Mouse (Mus musculus) spleen, adult 10 weeks (tissue): Measurements from ENCODE around the gene Ptprcap. TPM values are rescaled to one million over a fixed set of nuclear protein-coding genes. Genes with fewer than 3 reads are reported as not detected.

Source experiments
- polyA plus RNA-seq: library from polyadenylated mRNA; stranded (reverse); fragments of 350-450 nt; fragmentation: Illumina TruSeq; extraction: RNeasy Lipid Tissue Mini Kit (QIAGEN cat#74804); gene quantifications from one replicate; pipeline ENCODE4 v1.2.3, GENCODE M21; 2015; ENCODE audit warnings: low replicate concordance; ENCODE audit not compliant: insufficient read depth

Ptprcap gene
- polyA plus RNA-seq: 73.4 TPM

DNA sequence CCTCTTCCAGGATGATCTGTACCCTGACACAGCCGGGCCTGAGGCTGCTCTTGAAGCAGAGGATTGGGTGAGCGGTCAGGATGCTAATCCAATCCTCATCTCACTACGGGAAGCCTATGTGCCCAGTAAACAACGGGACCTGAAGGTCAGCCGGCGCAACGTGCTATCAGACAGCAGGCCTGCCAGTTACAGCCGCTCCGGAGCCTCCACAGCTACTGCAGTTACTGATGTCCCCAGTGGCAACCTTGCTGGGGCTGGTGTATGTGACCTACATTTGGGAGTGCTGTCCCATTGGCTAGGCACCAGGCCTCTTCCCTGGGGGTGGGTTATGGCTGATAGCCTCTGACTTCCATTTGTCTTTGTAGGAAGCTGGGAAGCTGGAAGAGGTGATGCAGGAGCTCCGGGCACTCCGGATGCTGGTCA, at the start of gene Ptprcap:
Ptprcap (plus strand) TSS at position 373 of the 423 bp plus-strand sequence.

DNA sequence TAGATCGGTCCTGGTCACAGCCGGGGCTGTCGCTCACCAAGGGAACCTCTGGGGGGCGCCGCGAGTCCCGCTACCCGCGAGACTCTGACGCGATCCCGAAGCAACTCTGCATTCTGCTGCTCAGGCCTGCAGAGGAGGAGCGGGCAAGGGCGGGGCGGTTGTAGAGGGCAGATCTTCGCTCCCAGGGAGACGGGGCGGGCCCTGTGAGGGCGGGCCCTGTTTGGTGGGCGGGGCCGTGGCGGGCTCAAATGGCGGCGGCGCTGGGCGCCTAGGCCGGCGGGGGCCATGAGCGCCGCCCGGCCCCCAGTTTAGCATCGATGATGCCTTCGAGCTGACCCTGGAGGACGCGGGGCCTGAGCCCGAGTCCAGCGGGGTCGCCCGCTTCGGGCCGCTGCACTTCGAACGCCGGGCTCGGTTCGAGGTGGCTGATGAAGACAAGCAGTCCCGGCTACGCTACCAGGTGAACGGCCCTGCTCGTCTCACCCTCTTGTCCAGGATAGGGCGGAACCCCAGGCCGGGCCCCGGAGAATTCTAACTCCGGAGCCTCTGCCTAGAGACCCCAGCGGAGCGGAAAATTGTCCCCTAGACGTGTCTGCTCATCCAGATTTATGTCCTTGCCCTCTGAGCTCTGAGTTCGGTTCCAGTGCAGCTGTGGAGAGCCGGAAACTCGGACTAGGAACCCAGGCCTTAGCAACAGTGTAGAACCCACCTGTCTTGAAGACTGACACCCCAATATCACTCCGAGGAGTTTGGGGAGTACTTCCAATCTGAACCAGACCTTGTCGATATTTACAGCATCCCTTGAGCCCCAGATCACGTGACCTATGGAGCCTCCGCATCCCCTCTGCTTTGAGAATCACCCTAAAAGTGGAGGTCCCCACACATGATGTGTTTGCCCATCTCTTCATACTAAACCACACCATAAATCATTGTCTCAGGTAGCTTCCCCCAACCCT, 27.4 kb upstream of the Ptprcap start, which contains the start of gene Aip:
Aip (minus strand) TSS at position 118 of the 956 bp plus-strand sequence.

GRCm38 (mm10) chr19:4139446-4139845, 14.0 kb upstream of the Ptprcap start, which contains the start of gene Gpr152:
Gpr152 (plus strand) TSS chr19:4139787.

GRCm38 (mm10) chr19:4143759-4144268, 9.6 kb upstream of the Ptprcap start, which contains the start of gene Cabp4:
Cabp4 (minus strand) TSS chr19:4144033.

DNA sequence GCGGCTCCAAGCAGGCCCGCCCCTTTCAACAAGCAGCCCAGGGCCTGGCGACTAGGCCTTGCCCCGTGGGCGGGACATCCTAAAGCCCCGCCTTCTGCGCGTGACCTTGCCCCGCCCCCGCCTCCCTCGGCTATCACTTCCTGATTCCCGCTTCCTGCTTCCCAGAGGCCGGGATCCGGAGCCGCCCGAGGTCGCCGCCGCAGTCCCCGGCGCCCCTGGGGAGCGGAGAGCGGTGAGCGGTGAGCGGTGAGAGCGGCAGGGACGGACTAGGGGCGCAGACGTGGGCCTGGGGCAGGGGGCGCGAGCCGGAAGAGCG, 5.0 kb upstream of the Ptprcap start, which contains the start of gene Coro1b:
Coro1b (plus strand) TSS at position 129 of the 316 bp plus-strand sequence.

GRCm38 (mm10) chr19:4162646-4163542, 9.5 kb downstream of the Ptprcap start, which contains the start of gene Rps6kb2:
Rps6kb2 (minus strand) TSS chr19:4163354.

GRCm38 (mm10) chr19:4175368-4175947, 22.1 kb downstream of the Ptprcap start, which contains the start of gene Carns1:
Carns1 (minus strand) TSS chr19:4175479.

DNA sequence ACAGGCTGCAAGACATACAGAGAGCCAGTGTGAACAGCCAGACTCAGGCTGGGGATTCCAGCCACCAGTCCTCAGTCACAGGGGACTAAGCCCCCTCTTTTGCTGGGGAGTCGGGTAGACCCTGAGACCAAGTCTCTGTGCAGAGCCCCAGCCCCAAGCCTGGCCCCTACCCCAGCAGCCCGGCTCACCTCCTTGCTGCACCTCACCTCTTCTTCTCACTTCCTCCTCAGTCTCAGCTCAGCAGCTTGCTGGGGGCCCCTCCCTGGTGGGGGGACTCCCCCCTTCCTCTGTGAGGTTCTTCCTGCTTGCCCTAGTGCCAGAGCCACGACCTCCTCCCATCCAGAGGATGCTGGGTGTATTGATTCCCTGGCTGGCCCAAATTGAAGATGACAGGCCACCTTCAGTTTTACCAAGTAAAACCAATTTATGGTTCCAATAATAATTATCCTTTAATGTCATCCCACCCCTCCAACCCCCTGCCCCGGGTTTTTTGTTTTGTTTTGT, 37.5 kb downstream of the Ptprcap start, which contains the start of gene Tbc1d10c:
Tbc1d10c (minus strand) TSS at position 454 of the 504 bp plus-strand sequence.

DNA sequence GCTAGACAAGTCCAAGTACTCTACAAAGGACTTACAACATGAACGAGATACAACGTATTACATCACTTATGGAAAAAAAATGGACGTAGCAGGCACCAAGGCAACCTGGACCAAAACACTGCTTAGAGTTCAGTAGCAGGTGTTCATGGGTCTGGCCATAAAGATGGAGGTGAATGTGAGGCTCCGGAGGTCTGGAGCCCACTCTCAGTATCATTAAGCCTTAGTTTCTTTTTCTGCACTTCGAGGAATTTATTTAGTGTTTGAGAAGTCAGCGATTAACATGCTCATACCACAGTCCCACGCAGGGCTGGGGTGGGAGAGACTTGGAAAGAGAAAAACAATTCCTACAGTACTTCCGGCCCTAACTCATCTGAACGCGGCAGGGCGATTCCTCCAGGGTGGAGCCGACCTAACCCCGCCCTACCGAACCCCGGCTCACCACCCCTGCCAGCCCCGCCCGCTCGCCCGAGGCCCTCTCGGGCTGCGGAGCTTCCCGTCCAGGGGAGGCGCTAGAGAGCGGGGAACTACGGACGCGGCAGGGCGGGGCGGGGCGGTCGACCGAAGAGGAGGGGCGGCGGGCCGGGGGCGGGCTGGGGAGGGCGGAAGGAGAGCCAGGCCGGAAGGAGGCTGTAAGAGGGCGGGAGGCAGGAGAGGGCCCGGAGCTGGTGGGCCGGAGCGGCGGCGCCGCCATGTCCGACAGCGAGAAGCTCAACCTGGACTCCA, 38.3 kb downstream of the Ptprcap start, which contains the start of gene Ppp1ca:
Ppp1ca (plus strand) TSS at position 538 of the 723 bp plus-strand sequence.

GRCm38 (mm10) chr19:4201291-4201909, 48.0 kb downstream of the Ptprcap start, which contains the start of gene Rad9a:
Rad9a (minus strand) TSS chr19:4201662.

Other genes with a start within 250 kb of the Ptprcap start
- 55.5 TPM for gene Tcirg1, start 246.5 kb upstream of the Ptprcap start, polyA plus RNA-seq
- gene Ndufs8, start 240.8 kb upstream of the Ptprcap start, polyA plus RNA-seq: 42.9 TPM
- 10.8 TPM for gene Aldh3b1, start 223.8 kb upstream of the Ptprcap start, polyA plus RNA-seq
- gene Unc93b1, start 218.4 kb upstream of the Ptprcap start, polyA plus RNA-seq: 210 TPM
- not detected for gene Aldh3b3, start 195.0 kb upstream of the Ptprcap start, polyA plus RNA-seq
- not detected for gene Aldh3b2, start 181.3 kb upstream of the Ptprcap start, polyA plus RNA-seq
- 2.4 TPM for gene Acy3, start 167.0 kb upstream of the Ptprcap start, polyA plus RNA-seq
- not detected for gene Tbx10, start 160.9 kb upstream of the Ptprcap start, polyA plus RNA-seq
- 4.0 TPM for gene Nudt8, start 153.0 kb upstream of the Ptprcap start, polyA plus RNA-seq
- 3.0 TPM for gene Gm49405, start 153.0 kb upstream of the Ptprcap start, polyA plus RNA-seq
- gene Doc2g, start 150.3 kb upstream of the Ptprcap start, polyA plus RNA-seq: 3.4 TPM
- 41.0 TPM for gene Ndufv1, start 140.8 kb upstream of the Ptprcap start, polyA plus RNA-seq
- gene Gstp1, start 115.6 kb upstream of the Ptprcap start, polyA plus RNA-seq: 108 TPM
- 5.3 TPM for gene Gstp2, start 107.6 kb upstream of the Ptprcap start, polyA plus RNA-seq
- gene Gstp3, start 94.0 kb upstream of the Ptprcap start, polyA plus RNA-seq: 9.2 TPM
- gene Cabp2, start 72.0 kb upstream of the Ptprcap start, polyA plus RNA-seq: not detected
- 46.1 TPM for gene Cdk2ap2, start 56.4 kb upstream of the Ptprcap start, polyA plus RNA-seq
- 39.9 TPM for gene Pitpnm1, start 53.6 kb upstream of the Ptprcap start, polyA plus RNA-seq
- gene Aip, start 27.7 kb upstream of the Ptprcap start, polyA plus RNA-seq: 28.1 TPM
- 0.10 TPM for gene Gpr152, start 13.8 kb upstream of the Ptprcap start, polyA plus RNA-seq
- gene Cabp4, start 9.6 kb upstream of the Ptprcap start, polyA plus RNA-seq: 6.4 TPM
- 285 TPM for gene Coro1b, start 5.0 kb upstream of the Ptprcap start, polyA plus RNA-seq
- gene Rps6kb2, start 9.8 kb downstream of the Ptprcap start, polyA plus RNA-seq: 27.8 TPM
- 35.2 TPM for gene Carns1, start 21.9 kb downstream of the Ptprcap start, polyA plus RNA-seq
- 187 TPM for gene Tbc1d10c, start 37.7 kb downstream of the Ptprcap start, polyA plus RNA-seq
- gene Ppp1ca, start 38.5 kb downstream of the Ptprcap start, polyA plus RNA-seq: 364 TPM
- gene Rad9a, start 48.1 kb downstream of the Ptprcap start, polyA plus RNA-seq: 41.7 TPM
- gene Clcf1, start 60.6 kb downstream of the Ptprcap start, polyA plus RNA-seq: 57.2 TPM
- gene AC109138.7, start 60.8 kb downstream of the Ptprcap start, polyA plus RNA-seq: not detected
- 91.3 TPM for gene Pold4, start 78.3 kb downstream of the Ptprcap start, polyA plus RNA-seq
- 18.0 TPM for gene Ssh3, start 115.6 kb downstream of the Ptprcap start, polyA plus RNA-seq
- 3.6 TPM for gene Ankrd13d, start 129.5 kb downstream of the Ptprcap start, polyA plus RNA-seq
- 285 TPM for gene Grk2, start 152.6 kb downstream of the Ptprcap start, polyA plus RNA-seq
- 145 TPM for gene Kdm2a, start 244.7 kb downstream of the Ptprcap start, polyA plus RNA-seq